Mouse (Mus musculus): ENCODE measurements around the gene Trim23.
"Not testable (repeated sequence)": the region's sequence is repeated elsewhere in the genome, so short reads cannot be mapped to it uniquely, and the experiment has no call there.

The Trim23 gene

DNA sequence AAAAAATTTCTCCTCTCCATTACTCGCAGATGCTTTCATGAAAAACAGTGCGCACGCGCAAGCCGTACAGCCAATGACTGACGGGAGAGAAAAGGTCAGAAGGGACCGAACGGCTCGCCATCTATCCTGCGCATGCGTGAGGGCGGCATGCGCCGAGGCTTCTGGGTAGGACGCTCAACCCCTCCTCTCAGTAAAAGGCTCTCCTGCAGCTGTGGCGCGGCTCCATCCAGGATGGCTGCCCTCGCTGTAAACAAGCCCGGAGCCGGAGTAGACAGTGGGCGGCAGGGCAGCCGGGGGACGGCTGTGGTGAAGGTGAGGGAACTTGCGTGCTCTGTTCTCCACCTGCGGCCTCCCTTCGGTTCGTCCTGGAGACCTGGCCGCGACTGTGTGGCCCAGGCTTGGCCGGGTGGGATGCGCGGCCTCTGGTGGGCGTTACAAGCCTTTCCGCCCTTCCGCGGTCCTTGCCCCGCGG lies at the start of gene Trim23:
TSS of gene Trim23 (plus strand) at position 148 of the 472 bp plus-strand sequence.
- peak; percentile 96 to 99 for DNase-seq (ENCODE audit: low spot score in 2 of 2)

DNA sequence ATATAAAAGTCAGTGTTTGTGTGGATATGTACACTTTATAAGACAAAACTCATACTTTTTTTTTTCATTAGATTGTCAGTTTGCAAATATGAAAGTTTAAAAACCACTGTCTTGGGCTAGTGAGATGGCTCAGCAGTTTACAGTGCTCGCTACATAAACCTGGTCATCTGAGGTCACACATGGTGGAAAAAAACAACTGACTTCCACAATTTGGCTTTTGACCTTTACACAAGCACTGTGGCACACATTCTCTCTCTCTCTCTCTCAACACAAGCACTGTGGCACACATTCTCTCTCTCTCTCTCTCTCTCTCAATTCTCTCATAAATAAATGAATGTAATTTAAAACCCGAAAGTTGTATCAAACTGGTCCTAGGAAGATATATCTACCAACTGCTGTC lies 46.0 kb upstream of the Trim23 start:
- no peak for DNase-seq (ENCODE audit: low spot score in 2 of 2)

DNA sequence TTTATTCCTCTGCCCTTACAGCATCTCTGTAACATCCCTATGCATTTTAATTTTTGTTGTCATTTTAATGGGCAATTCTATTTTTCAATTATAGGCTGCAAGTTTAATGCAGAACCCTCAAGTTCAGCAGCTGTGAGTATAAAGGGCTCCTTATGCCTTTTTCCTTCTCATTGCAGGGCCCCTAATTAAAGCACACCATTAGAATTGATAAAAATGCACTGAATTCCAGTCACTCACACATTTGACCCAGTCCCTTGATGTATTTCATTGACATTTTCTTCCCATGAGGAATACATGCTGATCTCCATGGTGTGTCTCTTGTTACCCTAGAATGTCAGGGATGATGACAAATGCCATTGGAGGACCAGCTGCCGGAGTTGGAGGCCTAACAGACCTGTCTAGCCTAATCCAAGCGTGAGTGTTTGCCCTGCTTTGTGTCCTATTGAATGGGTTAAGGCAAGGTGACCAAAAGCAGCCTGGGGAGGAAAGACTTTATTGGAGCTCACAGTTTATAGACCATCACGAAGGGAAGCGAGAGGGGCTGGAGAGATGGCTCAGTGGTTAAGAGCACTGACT lies 44.0 kb upstream of the Trim23 start:
- DNase-seq (ENCODE audit: low spot score in 2 of 2) = no peak

DNA sequence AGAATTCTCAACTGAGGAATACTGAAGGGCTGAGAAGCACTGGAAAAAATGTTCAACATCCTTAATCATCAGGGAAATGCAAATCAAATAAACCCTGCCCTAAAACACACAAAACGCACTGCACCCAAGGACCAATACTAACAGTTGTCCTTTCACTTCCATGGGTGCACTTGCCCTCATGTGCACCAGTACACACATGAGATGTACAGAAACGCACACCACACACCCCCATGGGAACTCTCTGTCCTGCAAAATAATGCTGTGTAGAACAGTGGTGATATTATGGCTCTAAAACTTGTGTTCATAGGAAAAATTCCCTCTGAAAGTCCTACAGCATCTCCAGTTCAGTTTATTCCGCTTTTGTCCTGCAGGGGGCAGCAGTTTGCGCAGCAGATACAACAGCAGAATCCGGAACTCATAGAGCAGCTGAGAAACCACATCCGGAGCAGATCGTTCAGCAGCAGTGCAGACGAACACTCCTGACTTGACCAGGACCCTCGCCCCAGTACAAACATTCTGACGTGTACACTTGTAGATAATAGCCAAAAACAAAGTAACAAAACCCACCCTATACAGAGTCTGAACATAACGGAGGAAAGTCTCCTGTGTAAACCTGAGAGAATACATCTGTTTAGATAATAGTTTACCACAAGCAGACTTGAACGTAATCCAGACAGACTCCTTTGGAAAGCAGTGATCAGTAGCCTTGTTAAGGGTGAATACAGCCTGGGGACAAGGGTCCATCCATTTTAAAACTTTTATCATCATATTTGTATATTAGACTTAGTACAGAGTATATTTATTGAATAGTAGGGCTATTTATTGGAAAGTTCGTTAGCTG lies 39.0 kb upstream of the Trim23 start:
- peak; percentile 80 to 92 for DNase-seq (ENCODE audit: low spot score in 2 of 2)

- DNase-seq (ENCODE audit: low spot score in 2 of 2) = no peak
Observed at GRCm38 (mm10) chr13:104144871-104145270, 33.7 kb upstream of the Trim23 start.

GRCm38 (mm10) chr13:104145646-104146045 lies 33.0 kb upstream of the Trim23 start:
- DNase-seq (ENCODE audit: low spot score in 2 of 2) = no peak

- DNase-seq (ENCODE audit: low spot score in 2 of 2) = no peak
Observed at GRCm38 (mm10) chr13:104154180-104154579, 24.4 kb upstream of the Trim23 start.

GRCm38 (mm10) chr13:104155106-104155505 lies 23.5 kb upstream of the Trim23 start:
- no peak for DNase-seq (ENCODE audit: low spot score in 2 of 2)

GRCm38 (mm10) chr13:104155686-104156085 lies 22.9 kb upstream of the Trim23 start:
- DNase-seq (ENCODE audit: low spot score in 2 of 2) = no peak

- no peak for DNase-seq (ENCODE audit: low spot score in 2 of 2)
Observed at GRCm38 (mm10) chr13:104171711-104172110, 6.9 kb upstream of the Trim23 start.

DNA sequence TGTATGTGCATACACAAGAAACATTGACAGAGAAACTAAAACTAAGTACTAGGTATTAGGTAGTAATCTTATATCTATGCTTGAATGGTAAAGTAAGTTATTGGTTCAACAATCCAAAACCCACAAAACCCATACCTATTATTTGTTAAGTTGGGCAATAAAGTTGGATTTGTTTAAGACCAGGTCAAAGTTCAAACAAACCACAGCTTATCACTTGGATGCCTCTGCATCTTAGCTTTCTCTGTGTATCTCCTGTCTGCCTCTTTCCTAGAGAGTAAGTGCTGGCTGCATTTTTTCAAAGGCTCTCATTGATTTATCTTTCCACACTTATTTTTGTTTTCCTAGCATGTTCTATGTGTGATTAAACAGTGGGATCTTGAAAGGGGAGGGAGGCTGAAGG lies 6.1 kb upstream of the Trim23 start:
- no peak for DNase-seq (ENCODE audit: low spot score in 2 of 2)

- no peak for DNase-seq (ENCODE audit: low spot score in 2 of 2)
Observed at GRCm38 (mm10) chr13:104176874-104177273, 1.7 kb upstream of the Trim23 start.

DNA sequence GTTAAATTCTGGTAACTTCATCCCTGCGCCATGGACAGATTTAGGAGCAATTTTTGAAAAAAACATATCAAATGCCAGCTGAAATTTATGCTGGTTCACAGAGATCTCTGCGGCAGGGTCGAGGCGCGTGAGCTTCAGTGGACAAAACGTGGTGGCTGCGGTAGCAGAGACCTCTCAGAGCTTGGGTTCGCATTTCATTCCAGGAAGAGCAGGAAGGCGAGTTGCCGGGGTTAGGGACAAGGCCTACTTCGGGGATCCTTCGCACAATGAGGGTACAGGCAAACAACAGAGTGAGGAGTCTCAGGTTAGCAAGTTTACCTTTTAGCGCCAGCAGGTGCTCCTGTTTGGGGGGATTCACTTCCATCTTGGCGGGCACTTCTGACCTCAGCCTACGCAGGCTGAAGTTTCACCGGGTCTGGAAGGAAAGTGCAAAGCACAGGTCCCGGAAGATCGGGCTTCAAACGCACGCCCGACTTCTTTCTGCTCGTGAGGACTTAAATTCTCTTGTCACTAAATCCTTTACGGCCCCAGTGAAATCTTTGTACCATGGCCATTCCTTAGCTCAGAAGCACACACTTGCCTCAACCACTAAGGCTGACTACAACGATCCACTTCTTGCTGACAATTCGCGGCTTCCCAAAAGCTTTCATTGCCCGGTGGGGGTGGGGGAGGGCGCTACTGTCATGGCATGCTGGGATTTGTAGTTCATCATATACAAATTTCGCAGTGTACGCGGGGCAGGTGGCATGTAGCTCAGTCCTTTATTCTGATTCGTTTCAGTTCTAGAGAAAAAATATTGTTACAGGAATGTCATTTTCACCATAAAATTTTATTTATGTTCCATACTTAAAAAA lies 574 bp upstream of the Trim23 start, which contains the start of gene Trappc13:
TSS of gene Trappc13 (minus strand) at position 674 of the 854 bp plus-strand sequence.
- peak; percentile 81 to 90 for DNase-seq (ENCODE audit: low spot score in 2 of 2)

GRCm38 (mm10) chr13:104179176-104179888 lies 735 bp downstream of the Trim23 start:
- no peak for DNase-seq (ENCODE audit: low spot score in 2 of 2)

DNA sequence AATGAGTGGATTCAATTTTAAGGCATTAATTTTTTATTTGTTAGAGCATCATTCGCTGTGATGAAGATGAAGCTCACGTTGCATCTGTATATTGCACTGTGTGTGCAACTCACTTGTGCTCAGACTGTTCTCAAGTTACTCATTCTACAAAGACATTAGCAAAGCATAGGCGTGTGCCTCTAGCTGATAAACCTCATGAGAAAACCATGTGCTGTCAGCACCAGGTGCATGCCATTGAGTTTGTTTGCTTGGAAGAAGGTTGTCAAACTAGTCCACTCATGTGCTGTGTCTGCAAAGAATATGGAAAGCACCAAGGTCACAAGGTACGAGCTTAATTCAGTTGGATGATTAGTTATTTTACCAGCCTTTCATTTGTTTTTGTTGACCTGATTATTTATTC lies 8.8 kb downstream of the Trim23 start:
- no peak for DNase-seq (ENCODE audit: low spot score in 2 of 2)

- DNase-seq (ENCODE audit: low spot score in 2 of 2) = not testable (repeated sequence)
Observed at GRCm38 (mm10) chr13:104195891-104196290, 17.3 kb downstream of the Trim23 start.

GRCm38 (mm10) chr13:104204313-104204712 lies 25.7 kb downstream of the Trim23 start:
- DNase-seq (ENCODE audit: low spot score in 2 of 2) = no peak

GRCm38 (mm10) chr13:104227478-104227877 lies 48.9 kb downstream of the Trim23 start:
- no peak for DNase-seq (ENCODE audit: low spot score in 2 of 2)

GRCm38 (mm10) chr13:104228384-104229066 lies 49.9 kb downstream of the Trim23 start, which contains the start of the genes Cenpk and Ppwd1:
TSS of gene Cenpk (plus strand) at chr13:104228611.
TSS of gene Ppwd1 (minus strand) at chr13:104228843.
- DNase-seq (ENCODE audit: low spot score in 2 of 2) = peak; percentile 95 to 97

GRCm38 (mm10) chr13:104229181-104229580 lies 50.6 kb downstream of the Trim23 start:
- no peak for DNase-seq (ENCODE audit: low spot score in 2 of 2)
